Mouse (Mus musculus) midbrain, postnatal 0 days (tissue): ENCODE results near the gene Ell. TPM values are rescaled to one million over a fixed set of nuclear protein-coding genes. Genes with fewer than 3 reads are reported as not detected.

Experiments
- ATAC-seq: fragments of 200-750 bp; cut with Nextera tagmentation; 2 replicates; pipeline ENCODE4 v1.8.0; 2017; ENCODE audit warnings: moderate number of reproducible peaks, mild to moderate bottlenecking, moderate TSS enrichment, moderate library complexity; ENCODE audit not compliant: low FRiP score
- DNase-seq: peaks from one replicate; pipeline ENCODE4 v3.0.0-alpha.2; 2015; ENCODE audit warnings: low spot score
- H3K27ac ChIP-seq: fragments of 300-500 bp; sonication (generic); 2 replicates; pipeline ENCODE4 v1.5.1; 2014; ENCODE audit warnings: low read depth, mild to moderate bottlenecking, low read length, mixed read lengths
- H3K27me3 ChIP-seq: fragments of 300-500 bp; sonication (generic); 2 replicates; pipeline ENCODE4 v1.6.1; 2014; ENCODE audit warnings: low read length, control low read depth, mixed read lengths; ENCODE audit not compliant: insufficient read depth
- H3K36me3 ChIP-seq: fragments of 300-500 bp; sonication (generic); 2 replicates; pipeline ENCODE4 v1.6.1; 2014; ENCODE audit warnings: low read length, control low read depth, mixed read lengths; ENCODE audit not compliant: insufficient read depth
- H3K4me1 ChIP-seq: fragments of 300-500 bp; sonication (generic); 2 replicates; pipeline ENCODE4 v1.6.1; 2014; ENCODE audit warnings: mild to moderate bottlenecking, control low read depth, antibody characterized with exemption, low read length, mixed read lengths; ENCODE audit not compliant: insufficient read depth
- H3K4me2 ChIP-seq: fragments of 300-500 bp; sonication (generic); 2 replicates; pipeline ENCODE4 v1.6.1; 2014; ENCODE audit warnings: low read depth, mild to moderate bottlenecking, low read length, mixed read lengths; ENCODE audit not compliant: poor library complexity, severe bottlenecking
- H3K4me3 ChIP-seq: fragments of 300-500 bp; sonication (generic); 2 replicates; pipeline ENCODE4 v1.5.1; 2014; ENCODE audit warnings: low read depth, mild to moderate bottlenecking, low read length, moderate library complexity
- H3K9ac ChIP-seq: fragments of 300-500 bp; sonication (generic); replicated peaks from 2 replicates; pipeline ENCODE4 v1.6.1; 2014; ENCODE audit warnings: mild to moderate bottlenecking, low read length, moderate library complexity, mixed read lengths; ENCODE audit not compliant: poor library complexity, severe bottlenecking
- H3K9me3 ChIP-seq: fragments of 300-500 bp; sonication (generic); 2 replicates; pipeline ENCODE4 v1.6.1; 2016; ENCODE audit warnings: low read length, control low read depth
- CTCF ChIP-seq: IDR thresholded peaks from 2 replicates; pipeline ENCODE4 v1.5.1; 2016; ENCODE audit warnings: antibody characterized with exemption, mild to moderate bottlenecking
- WGBS: fragments of 180-500 bp; shearing (Covaris S2); extraction: QIAGEN DNeasy Blood & Tissue Kit; methylation state at CpG from one replicate; pipeline ENCODE4 v1.1.7; 2014; 5-methylcytosine and 5-hydroxymethylcytosine counted together
- polyA plus RNA-seq: library from polyadenylated mRNA; unstranded; fragments of >200 nt; fragmentation: Nextera tagmentation; extraction: Ambion mirVana; gene quantifications from 2 replicates; pipeline ENCODE4 v1.2.1, GENCODE M21; 2015
- total RNA-seq: library from RNA; depleted of rRNA; stranded (reverse); fragments of >200 nt; gene quantifications from 2 replicates; pipeline ENCODE4 v1.2.3, GENCODE M21; 2014

Gene Ell
- total and polyA plus RNA-seq, 2 experiments from 2014 or later: 13.2 to 14.1 TPM

- ATAC-seq (no peak), DNase-seq (peak; percentile 22)
- Histone ChIP-seq H3K27ac (no peak overlapping the region), H3K27me3 (peaks cover 50% of the 10 kb centered on the region), H3K9me3 (no peaks in the 10 kb centered on the region), H3K4me3 (no peak overlapping the region), H3K36me3 (0 out of 2 replicates have a peak, but pooled peaks cover 5% of the 10 kb centered on the region), H3K4me2 (no peak overlapping the region), H3K9ac (no peak overlapping the region), H3K4me1 (no peaks in the 10 kb centered on the region)
- TF ChIP-seq CTCF: no peak
- 19% methylated on average over 23 of the region's 23 CpGs for WGBS
Observed at GRCm38 (mm10) chr8:70501820-70502529, 37.3 kb upstream of the Ell start.

GRCm38 (mm10) chr8:70502540-70502939 is 36.7 kb upstream of the Ell start:
- TF ChIP-seq CTCF: no peak
- H3K27me3 ChIP-seq: peaks cover 48% of the 10 kb centered on the region
- no peak overlapping the region for H3K9ac ChIP-seq
- WGBS: 45% methylated on average over 12 of the region's 12 CpGs
- H3K27ac ChIP-seq: no peak overlapping the region
- no peak for ATAC-seq
- no peak for DNase-seq
- no peak overlapping the region for H3K4me3 ChIP-seq
- no peaks in the 10 kb centered on the region for H3K9me3 ChIP-seq
- H3K4me1 ChIP-seq: no peaks in the 10 kb centered on the region
- no peak overlapping the region for H3K4me2 ChIP-seq
- peaks cover 6% of the 10 kb centered on the region; the same call in 1 of the 2 replicates for H3K36me3 ChIP-seq

GRCm38 (mm10) chr8:70503062-70503750 is 36.1 kb upstream of the Ell start:
- H3K4me2 ChIP-seq: 0 out of 2 replicates have a peak overlapping the region, but pooled peaks have one; percentile 2
- no peak overlapping the region for H3K27ac ChIP-seq
- H3K27me3 ChIP-seq: peaks cover 44% of the 10 kb centered on the region
- peaks cover 12% of the 10 kb centered on the region; the same call in 1 of the 2 replicates for H3K36me3 ChIP-seq
- no peaks in the 10 kb centered on the region for H3K9me3 ChIP-seq
- DNase-seq (peak; percentile 63), ATAC-seq (no peak)
- 18% methylated on average over 46 of the region's 46 CpGs for WGBS
- peak; percentile 73 for TF ChIP-seq CTCF
- H3K4me3 ChIP-seq: no peak overlapping the region
- no peak overlapping the region for H3K9ac ChIP-seq
- no peaks in the 10 kb centered on the region for H3K4me1 ChIP-seq

GRCm38 (mm10) chr8:70504291-70504716 is 35.0 kb upstream of the Ell start:
- DNase-seq (peak; percentile 60), ATAC-seq (no peak)
- H3K4me2 ChIP-seq: no peak overlapping the region
- no peak for TF ChIP-seq CTCF
- H3K36me3 ChIP-seq: peaks cover 15% of the 10 kb centered on the region; the same call in 1 of the 2 replicates
- H3K27ac ChIP-seq: peak overlapping the region; percentile 26; the same call in 1 of the 2 replicates
- no peaks in the 10 kb centered on the region for H3K9me3 ChIP-seq
- no peak overlapping the region for H3K4me3 ChIP-seq
- WGBS: 60% methylated on average over 16 of the region's 16 CpGs
- no peak overlapping the region for H3K9ac ChIP-seq
- peaks cover 33% of the 10 kb centered on the region for H3K27me3 ChIP-seq
- H3K4me1 ChIP-seq: peaks cover 5% of the 10 kb centered on the region; the same call in 1 of the 2 replicates

- H3K36me3 ChIP-seq: peaks cover 15% of the 10 kb centered on the region; the same call in 1 of the 2 replicates
- TF ChIP-seq CTCF: peak; percentile 88
- ATAC-seq: 0 out of 2 replicates have a peak, but pooled peaks have one; percentile 2
- peaks cover 7% of the 10 kb centered on the region; the same call in 1 of the 2 replicates for H3K4me1 ChIP-seq
- 75% methylated on average over 3 of the region's 3 CpGs for WGBS
- H3K4me2 ChIP-seq: peak overlapping the region; percentile 74; the same call in 1 of the 2 replicates
- H3K9ac ChIP-seq: no peak overlapping the region
- no peak overlapping the region for H3K4me3 ChIP-seq
- peak; percentile 74 for DNase-seq
- no peaks in the 10 kb centered on the region for H3K9me3 ChIP-seq
- H3K27ac ChIP-seq: 0 out of 2 replicates have a peak overlapping the region, but pooled peaks have one; percentile 26
- peaks cover 30% of the 10 kb centered on the region for H3K27me3 ChIP-seq
Observed at GRCm38 (mm10) chr8:70504851-70505250, 34.4 kb upstream of the Ell start.
